Mouse (Mus musculus) adrenal gland, adult 2 months (tissue): ENCODE data around the gene Ccdc114. TPM values are rescaled to one million over a fixed set of nuclear protein-coding genes. Genes with fewer than 3 reads are reported as not detected.
A peak's percentile ranks its signal among the peaks of the same experiment; 100 is the strongest.
"Not testable (repeated sequence)": the region's sequence is repeated elsewhere in the genome, so short reads cannot be mapped to it uniquely, and the experiment has no call there.

Experiments
- DNase-seq: peaks from one replicate; pipeline ENCODE4 v3.0.0; 2021
- long read RNA-seq: library from polyadenylated mRNA; stranded (forward); transcript quantifications from one replicate; pipeline ENCODE4 v2.0.0, GENCODE M21; 2021
- polyA plus RNA-seq: library from polyadenylated mRNA; depleted of rRNA; stranded (reverse); fragments of >200 nt; gene quantifications from 2 replicates; pipeline ENCODE4 v1.2.3, GENCODE M21; 2012; rRNA removed
- total RNA-seq, 2 experiments: library from RNA; stranded (reverse); gene quantifications; 2 replicates each; pipeline ENCODE4 v1.2.3; 2021

Ccdc114 gene
- total RNA-seq = 10 to 100 TPM; 13.3 to 68.3 TPM
- polyA plus RNA-seq = 19.2 and 23.9 TPM in 2 replicates
- long read RNA-seq, partial matches to known transcripts = 84 of 101 reads
- long read RNA-seq, other reads (novel, unspliced or antisense) = 16 of 101 reads

DNA sequence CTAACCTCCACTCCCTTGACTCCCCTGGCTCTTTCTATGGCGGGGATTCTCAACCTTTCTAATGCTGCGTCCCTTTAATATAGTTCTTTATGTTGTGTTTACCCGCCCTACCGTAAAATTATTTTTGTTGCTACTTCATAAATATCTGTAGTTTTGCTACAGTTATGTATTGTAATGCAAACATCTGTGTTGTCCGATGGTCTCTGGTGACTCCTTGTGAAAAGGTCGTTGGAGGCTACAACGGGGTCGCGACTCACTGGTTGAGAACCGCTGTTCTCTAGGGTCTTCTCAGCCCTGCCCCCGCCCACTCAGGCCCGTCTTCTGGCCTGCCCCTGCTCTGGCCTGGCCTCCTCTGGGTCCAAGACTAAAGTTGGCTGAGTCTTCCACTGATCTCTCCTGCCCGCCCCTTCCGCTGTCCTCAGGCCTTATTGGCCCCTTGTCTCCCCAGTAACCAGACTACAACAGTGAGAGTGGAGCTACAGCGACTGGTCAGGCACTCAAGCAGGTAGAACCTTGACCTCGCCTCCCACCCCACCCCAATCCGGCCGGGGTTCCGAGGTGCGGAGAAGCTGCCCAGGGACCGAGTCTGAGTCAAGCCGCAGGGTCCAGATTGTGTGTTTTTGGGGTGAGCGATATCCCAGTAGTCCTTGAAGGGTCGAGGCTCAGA is at the start of gene Ccdc114:
Ccdc114 (plus strand) TSS at position 311 of the 667 bp plus-strand sequence.
- peak; percentile 90 for DNase-seq

DNA sequence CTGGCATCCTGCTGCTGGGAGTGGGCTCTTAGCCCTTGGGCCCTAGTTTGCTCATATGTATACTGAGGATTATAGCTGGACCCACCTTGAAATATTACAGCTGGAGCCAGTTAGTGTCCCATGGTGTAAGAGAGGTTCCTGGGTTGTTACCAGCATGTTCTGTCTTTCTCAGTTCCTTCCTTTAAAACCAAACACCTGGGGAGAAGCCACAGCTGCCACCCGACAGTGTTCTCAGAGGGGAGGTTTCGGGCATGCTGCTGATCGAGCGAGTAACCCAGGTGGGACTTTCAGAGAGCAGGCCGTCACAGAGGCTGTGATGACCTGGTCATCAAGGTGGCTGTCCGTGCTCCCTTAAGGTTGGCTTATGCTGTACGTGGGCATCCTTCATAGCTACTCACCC is 47.0 kb upstream of the Ccdc114 start:
- no peak for DNase-seq

DNA sequence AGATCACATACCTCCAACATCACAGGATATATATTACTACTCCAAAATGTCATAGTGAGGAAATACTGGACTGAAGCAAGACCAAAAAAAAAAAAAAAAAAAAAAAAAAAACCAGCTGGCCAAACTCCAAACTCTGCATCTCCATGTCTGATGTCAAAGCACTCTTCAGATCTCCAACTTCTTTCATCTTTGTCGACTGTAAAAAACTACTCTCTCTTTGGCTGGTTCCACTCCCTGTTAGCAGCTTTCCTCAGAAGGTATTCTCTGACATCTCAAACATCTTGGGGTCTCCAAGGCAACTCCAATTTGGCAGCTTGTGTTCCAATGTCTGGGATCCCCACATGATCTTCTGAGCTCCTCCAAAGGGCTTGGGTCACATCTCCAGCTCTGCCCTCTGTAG is 45.6 kb upstream of the Ccdc114 start, which contains the start of gene Grin2d:
Grin2d (minus strand) TSS at position 101 of the 400 bp plus-strand sequence.
- DNase-seq = not testable (repeated sequence)

DNA sequence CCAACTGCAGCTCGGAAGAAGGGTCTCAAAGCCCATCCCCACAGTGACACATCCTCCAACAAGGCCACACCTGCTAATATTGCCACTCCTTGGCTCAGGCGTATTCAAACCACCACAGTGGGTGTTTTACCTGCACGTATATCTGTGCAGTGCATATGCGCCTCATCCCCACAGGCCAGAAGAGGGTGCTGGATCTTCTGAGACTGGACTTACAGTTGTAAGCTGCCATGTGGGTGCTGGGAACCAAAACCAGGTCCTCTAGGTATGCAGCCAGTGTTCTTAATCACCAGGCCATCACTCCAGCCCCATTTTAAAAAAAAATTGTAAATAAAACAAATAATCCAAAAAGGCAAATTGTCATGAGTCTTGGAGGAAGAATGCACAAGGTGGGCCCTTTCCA is 43.3 kb upstream of the Ccdc114 start:
- DNase-seq = no peak

DNA sequence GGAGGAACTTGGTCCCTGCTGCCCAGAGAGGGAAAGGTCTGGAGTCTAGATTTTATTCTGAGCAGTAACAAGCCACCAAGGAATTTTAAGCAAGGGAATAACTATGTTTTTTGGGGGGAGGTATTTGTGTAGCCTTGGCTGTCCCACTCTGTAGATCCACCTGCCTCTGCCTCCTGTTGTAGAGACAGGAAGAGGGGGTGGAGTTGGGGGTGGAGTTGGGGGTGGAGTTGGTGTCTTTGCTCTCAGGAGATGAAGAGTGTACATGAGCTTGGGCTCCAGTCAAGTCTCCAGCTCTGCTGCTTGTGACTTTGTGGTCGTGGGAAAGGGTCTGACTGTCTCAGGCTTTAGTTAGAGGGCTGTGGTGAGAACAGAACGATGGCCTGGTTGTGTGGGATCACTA is 42.9 kb upstream of the Ccdc114 start:
- no peak for DNase-seq

DNA sequence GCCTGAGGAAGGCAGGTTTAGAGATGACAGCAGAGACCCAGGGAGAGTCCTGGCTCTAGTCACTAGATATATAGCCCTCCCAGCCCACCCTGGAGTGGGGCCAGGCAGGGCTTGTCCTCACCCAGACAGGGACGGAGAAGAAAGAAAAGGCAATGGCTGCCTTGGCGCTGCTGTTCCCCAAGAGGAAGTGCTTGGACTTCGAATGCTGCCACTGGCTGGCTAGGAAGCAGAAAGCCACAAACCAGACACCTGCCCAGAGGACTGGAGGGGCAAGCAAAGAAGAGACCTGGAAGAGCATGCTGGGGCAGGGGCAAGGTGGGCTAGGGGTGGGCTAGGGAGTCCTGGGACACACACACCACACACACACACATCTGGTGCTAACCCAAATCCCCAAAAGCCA is 36.6 kb upstream of the Ccdc114 start:
- no peak for DNase-seq

DNA sequence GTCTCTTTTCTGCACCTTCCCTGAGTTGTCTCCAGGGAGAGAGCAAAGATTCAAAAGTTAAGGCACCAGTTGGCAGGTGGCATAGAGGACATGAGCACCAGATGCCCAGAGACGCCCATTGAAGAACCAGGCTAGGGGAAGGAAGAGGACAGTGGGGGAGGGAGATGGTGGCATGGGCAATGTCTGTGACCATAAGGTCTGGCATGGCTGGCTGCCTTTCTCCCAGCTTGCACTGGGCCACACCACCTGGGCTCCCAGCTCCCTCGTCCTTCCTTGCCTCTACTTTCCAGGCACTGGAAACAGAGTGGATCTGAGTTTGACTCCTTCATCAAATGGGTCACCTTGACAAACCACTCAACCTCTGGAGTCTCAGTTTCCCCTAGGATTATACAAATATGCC is 31.2 kb upstream of the Ccdc114 start:
- no peak for DNase-seq

DNA sequence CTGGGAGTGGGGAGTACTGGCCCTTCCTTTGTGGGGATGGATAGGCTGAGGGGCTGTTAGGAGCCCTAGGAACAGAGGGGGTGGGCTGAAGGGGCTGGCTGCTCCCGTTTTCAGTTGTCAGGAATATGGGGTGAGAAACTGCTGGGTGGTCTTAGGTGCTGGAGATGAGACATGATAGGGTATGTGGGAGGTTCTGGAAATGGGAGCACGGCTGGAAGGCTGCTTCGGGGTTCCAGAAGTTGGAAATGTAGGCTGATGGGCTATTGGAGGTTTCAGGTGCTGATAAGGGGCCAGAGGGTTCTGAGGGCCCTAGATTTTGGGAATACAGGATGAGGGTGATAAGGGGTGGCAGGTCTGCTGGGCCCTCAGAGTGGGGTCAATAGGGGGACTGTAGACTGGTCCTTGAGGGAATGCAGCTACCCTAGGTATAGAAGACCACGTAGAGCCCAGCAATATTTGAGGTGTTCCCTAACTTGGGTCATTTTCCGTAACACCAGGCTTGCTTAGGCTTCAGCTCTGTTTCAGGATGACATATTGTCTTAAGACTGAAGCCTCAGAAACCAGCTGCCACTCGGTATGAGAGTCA is 27.8 kb upstream of the Ccdc114 start:
- DNase-seq = no peak

DNA sequence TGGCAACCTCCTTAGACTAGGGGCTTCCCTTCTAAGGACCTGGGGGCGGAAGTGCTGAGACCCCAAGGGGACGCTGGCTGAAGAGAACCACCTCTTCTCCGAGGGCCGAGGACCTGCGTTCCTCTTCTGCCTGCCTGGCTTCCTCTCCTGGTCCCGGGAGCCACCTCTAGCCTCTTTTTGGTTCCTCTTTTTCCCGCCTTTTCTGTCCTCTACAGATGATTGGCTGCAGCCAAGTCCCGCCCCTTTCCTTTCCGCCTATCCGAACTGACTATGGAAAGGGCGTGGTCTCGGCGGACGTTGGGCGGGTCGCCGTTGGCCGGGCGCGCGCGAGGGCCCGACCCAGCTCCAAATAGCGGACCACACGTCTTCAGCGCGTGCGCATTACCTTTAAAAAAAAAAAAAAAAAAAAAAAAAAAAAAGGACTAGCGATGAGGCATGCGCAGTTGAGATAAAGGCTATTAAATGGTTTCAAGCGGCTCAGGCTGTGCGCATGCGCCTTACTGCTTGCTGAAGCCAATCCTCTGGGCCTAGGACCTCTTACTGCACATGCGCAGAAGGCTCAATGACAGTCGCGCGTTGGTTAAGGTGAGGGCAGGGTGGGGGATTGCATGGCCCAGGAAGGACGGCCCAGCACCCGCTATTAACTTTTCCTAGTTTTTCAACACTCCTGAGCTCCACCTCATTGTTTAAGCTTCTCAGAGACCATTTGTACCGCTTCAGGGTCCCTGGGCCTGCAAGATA is 27.2 kb upstream of the Ccdc114 start, which contains the start of the genes Syngr4 and Tmem143:
Syngr4 (minus strand) TSS at position 198 of the 741 bp plus-strand sequence.
Tmem143 (plus strand) TSS at position 425 of the 741 bp plus-strand sequence.
- DNase-seq = peak; percentile 97

DNA sequence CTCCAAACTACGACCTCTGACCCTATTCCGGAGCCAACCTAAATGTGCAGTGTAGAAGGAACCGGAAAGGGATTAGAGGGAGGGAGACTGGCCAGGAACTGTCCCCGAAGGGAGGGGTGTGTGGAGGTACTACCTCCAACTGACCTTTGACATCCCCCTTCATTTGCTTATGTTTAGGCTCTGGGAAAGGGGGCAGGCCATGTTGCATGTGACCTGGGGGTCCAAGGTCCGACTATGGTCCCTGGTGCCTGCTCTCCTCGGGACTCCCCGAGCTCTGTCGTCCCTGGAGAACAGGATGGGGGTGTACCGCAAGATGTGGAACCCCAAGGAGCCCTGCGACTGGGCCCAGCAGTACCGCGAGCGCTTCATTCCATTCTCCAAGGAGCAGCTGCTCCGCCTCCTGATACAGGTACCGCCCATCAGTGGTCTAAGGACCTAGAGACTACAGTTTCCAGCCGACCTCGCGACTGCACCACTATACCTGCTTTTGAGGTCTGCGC is 26.6 kb upstream of the Ccdc114 start:
- peak; percentile 77 for DNase-seq

DNA sequence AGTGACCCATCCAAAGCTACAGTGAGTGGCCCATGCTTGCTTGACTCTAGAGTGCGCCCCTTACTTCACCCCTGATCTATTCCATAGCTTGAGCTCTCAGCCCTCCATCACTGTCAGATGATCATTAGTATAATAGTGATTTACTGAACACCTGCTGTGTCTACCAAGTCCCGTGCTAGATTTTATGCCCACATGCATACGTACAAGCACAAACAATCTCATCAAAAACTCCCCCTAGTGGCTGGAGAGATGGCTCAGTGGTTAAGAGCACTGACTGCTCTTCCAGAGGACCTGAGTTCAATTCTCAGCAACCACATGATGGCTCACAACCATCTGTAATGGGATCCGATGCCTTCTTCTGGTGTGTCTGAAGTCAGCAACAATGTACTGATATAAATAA is 25.7 kb upstream of the Ccdc114 start:
- DNase-seq = not testable (repeated sequence)

DNA sequence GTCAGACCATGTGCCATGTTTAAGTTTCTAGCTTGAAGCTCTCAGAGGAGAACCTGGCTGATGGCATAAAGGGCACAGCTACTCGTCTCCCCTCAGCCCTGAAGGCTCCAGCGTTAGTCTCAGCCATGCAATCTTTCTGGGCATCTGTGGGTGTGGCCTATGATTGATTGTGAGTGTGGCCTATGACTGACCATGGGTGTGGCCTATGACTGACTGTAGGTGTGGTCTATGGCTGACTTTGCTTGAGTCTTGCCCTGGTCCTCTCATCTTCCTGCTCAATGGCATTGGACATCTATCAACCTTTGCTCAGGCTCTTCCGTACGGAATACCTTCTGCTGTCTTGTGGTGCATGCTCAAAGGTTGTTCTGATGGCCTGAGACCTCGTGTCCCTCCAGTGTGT is 22.3 kb upstream of the Ccdc114 start:
- peak; percentile 61 for DNase-seq

DNA sequence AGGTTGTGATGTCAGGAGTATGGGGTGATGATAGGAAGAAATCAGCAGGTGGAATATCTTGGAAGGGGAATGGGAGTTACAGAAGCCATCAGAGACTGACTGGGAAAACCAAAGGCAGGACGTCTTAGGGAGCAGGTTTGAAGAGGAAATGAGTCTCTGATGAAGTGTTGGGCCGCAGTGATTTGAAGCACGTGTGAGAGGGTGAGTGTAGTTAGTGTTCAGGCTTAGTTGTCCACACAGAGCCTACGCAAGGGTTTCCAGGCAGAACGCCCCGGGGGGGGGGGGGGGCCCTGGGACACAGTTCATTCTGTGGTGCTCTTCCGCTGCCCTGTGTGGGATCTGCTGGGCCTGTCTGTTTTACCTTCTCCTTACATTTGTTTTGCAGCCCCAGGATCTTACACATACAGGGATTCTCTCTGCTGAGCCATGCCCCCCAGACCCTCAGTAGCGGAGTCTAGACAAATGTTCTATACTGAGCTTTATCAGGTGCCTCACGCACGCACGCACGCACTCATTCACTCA is 21.3 kb upstream of the Ccdc114 start:
- no peak for DNase-seq

DNA sequence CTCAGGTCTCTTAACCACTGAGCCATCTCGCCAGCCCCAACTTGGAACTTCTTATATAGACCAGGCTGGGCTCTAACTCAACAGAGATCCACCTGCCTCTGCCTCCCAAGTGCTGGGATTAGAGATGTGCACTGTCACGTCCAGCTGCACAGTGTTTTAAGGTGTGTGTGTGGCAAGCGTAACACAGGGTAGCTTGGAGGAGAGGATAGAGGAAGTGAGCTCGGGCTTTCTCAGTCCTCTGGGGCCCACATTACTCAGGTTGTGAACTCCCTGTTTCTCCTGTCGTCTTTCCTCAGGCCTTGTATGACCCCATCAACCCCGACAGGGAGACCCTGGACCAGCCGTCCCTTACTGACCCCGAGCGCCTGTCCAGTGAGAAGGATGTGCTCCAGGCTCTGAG is 17.2 kb upstream of the Ccdc114 start:
- DNase-seq = no peak

DNA sequence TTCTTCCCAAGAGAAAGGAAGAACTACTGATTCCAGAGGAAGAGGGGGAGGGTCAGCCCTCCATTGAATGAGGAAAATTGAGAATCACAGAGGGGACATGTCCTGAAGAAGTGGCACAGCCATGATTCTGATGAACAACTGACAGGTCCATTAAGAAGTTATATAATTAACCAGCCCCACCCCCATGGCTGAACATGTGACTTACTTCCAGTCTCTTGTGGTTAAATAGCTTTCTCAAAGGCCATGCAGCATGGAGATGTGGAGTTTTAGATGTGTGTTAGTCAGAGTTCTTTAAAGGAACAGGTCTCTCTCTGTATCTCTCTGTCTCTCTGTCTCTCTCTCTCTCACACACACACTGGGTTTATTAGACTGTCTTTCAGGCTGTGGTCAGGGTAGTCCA is 15.5 kb upstream of the Ccdc114 start:
- no peak for DNase-seq

DNA sequence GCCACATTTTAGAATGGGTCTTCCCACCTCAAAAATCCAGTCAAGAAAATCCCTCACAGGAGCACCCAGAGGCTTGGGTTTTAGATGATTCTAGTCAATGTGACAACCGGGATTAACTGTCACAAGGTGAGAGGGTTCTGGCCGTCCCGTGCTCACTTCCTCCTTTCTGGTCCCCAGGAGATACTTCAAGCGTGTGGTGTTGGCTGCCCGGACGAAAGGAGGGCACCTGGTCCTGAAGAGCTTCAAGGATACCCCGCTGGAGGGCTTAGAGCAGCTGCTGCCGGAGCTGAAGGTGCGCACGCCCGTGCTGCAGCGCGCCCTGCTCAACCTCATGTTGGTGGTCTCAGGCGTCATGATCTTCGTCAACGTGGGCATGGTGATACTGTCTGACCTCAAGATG is 14.7 kb upstream of the Ccdc114 start:
- DNase-seq = no peak

DNA sequence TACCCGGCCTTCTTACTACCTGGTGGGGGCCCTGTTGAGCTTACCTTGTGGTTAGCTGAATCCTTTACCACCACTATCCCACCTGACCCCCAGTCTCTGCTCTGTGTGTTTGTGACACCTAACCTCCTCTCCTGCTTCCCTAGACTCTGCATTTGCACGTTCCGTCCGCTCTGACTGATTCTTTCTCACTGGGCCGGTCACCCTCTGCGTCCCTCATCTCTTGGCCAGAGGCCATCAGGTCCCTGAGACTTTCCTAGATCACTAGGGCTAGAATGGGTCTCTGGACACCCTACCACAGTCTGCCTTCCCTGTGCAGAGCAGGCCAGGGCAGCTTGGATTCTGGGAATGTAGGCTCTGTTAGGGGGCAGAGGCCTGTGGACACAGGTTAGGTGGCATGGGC is 9.8 kb upstream of the Ccdc114 start:
- no peak for DNase-seq

DNA sequence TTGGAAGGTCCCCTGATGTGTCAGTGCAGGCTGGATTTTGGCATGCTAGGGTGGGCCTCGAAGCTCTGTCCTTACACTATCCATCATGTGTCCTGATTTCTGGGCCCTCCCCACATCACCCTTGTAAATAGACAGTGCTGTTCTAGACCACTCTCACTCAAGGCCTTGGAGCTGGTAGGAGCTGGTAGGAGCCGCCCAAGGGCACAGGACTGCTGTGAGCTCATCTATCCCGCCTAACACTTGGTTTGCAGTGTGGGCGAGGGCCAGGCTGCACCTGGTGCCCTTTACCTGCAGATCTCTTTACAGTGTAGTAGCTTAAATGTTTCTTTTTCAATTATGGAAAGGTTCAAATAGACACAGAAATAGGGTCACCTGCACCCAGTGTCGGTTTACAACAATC is 8.9 kb upstream of the Ccdc114 start:
- peak; percentile 38 for DNase-seq

DNA sequence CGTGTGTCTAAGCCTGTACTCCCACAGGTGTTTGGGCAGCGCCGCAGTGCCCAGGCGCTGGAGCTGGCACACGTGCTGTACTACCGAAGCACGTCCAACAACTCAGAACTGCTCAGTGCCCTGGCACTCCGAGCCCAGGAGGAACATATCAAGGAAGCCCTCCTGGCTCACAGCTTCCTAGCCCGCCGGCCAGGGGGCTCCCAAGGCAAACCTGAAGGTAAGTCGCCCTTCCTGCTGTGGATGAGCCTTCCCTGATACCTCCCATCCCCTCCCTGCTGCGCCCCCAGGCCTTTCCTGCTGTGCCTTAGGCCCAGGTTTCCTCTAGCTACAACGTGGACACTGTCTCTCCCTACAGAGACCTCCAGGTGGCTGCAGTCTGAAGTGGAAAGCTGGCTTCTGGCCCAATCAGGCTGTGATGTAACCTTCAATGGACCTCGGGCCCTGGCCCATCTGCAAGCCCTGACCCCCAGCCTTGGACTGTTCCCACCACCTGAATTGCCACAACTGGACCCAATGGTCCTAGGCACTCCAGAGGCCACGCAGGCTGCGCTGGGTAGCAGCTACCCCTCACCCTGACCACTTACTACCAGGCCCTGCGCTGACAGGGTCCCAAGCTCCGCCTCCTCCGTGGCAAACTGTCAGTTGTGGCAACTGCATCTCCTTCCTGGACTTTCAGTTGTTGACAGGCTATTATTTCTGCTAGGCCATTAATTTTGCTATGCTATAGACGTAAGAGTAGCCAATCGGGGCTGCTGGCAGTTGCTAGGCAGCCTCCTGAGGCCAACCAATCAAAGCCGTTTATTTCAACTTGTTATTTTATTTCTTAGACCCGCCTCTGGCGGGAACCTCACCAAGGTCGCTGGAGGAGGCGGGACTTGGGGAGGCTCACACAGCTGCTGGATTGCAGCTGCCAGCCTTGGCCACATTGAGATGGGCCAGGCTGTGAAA is 7.5 kb upstream of the Ccdc114 start:
- DNase-seq = peak; percentile 93

DNA sequence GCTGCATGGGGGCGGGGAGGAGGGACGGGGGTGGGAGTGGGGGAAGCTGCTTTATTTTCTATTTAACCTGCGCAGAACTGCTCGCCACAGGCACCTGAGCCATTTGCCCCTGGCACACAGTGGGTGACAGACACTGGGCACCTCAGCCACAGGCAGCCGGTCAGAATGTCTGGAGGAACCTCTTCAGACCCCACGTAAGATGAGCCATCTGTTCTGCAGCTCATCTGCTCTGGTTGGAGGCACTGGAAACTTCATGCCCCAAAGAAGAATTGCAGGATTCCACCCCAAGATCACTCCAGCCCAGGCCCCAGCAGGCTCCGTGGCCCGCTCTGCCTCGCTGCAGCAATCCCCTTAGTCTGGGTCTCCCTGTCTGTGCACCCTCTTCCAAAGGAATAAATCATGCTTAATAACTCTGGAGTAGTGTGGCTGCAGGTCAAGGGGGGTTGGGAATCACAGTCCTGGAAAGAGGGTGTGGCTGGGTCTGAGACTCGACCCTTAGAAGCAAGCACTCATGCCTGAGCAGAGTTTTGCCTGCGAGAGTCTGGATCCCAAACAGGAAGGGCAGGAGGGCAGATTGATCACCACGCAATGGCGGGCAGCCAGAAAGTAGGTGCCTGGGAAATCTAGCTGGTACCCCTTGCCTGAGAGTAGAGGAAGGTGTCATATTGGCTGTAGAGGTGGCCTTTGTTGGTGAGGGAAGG is 6.7 kb upstream of the Ccdc114 start:
- peak; percentile 52 for DNase-seq

DNA sequence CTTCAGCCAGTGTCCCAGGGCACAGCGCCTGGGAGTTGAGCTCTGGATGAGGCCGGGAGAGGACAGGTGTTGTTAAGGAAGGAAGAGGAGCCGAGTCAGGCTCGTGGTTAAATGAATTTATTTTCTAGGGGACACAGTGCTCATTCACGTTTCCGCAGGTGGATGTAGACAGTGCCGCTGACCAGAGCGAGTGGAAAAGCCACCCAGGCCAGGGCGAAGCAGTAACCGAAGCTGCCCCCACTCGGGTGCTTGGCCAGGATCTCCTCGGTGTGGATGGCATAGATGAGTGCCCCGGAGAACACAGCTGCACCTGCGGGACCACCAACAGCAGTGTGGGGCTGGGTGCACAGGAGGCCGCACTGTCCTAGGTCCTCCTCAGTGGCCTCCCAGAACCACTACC is 5.9 kb upstream of the Ccdc114 start:
- no peak for DNase-seq
